Mouse (Mus musculus): ENCODE measurements around the gene Rasgrf2. TPM values are rescaled to one million over a fixed set of nuclear protein-coding genes. Genes with fewer than 3 reads are reported as not detected.
A peak's percentile ranks its signal among the peaks of the same experiment; 100 is the strongest.

Gene Rasgrf2
- polyA plus RNA-seq, 1 experiment = 73.7 TPM

DNA sequence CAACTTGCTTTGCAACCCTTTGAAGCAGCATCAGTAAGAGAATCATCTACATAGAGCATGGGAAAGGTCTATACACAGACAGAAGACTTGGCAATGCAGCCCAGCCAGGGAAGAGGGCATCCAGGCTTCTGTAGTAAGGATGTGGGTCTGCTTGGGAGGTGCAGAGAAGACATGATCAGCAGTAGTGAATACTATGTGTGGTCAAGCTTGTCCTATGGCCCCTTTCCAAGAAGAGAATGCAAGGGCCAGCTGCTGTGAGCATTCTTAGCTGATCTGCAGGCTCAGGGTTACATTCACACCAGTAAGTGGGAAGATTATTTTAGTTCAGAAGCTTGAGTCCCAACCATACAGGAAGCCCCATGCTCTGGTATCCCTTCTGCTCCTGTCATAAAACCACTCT is 175.0 kb downstream of the Rasgrf2 start:
- no peak for DNase-seq (ENCODE audit: extremely low spot score in 1 of 2, low spot score in 1 of 2)

DNA sequence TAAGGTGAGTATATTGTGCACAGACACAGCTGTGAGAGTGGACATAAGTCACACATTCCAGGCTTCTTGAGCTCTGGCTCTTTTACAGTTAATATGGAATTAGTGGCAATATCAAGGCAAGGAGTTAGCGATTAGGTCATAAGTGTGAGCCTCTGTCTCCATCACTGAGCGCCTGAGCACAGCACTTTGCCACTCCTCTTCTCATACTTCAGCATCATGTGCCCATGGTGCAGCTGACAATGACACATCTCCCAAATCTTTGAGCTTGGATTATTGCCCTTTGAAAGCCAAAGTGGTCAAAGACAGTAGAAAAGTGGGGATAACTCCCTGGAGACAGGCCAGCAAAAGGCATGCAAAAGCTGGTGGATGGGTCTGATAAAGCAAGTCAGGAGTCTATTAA is 175.8 kb downstream of the Rasgrf2 start:
- no peak for DNase-seq (ENCODE audit: extremely low spot score in 1 of 2, low spot score in 1 of 2)

DNA sequence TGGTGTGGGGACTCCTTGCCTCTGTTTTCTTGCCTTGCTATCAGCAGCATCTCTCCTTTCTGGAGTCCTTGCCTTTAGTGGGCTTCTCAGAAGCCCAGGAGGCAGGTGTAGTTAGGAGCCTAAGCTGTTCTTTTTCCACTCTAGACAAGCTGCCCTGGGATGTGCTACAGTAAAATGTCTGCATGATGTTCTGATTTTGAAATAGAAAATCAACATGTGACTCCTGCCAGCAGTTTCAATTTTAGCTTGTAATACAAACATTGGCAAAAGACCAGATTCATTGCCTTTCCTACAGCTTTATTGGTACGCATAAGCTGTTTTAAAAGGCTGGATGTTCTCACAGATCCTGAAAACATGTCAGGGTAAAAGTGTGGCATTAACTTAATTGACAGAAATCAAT is 176.3 kb downstream of the Rasgrf2 start:
- DNase-seq (ENCODE audit: extremely low spot score in 1 of 2, low spot score in 1 of 2) = peak; percentile 28 to 62

DNA sequence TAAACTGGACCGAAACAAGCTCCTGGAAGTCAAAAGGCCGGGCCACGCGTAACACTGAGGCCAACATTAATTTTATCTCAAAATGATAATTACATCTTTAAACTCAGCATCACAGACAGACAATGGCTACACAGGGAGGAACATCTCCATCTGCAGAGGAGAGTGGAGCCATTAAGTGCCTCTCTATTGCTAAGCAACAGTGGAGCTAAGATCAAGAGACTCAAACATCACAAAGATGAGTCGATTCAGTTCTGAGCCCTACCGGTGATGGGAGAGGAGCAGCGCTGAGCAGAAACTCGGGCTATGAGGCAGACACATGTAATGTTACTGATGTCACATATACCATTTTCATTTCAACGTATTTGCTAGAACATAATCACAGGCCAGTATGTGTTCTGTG is 191.3 kb downstream of the Rasgrf2 start:
- DNase-seq (ENCODE audit: extremely low spot score in 1 of 2, low spot score in 1 of 2) = no peak

DNA sequence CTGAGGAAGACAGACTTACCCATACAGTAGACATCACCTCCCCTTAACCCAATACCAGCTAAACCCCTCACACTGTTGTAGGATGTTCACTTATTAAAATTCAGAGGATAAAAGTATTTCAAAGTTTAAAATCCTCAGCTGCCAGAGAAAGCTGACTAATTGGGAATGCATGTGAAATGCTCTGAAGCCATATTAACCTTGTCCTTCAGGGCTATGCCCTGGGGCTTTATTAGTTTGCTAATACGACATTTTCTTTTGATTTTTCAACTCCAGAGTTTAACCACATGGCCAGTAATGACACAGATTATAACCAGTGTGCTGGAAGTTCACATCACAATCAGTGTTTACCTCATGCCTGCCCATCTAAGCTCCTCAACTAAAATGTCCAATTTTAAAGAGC is 192.6 kb downstream of the Rasgrf2 start:
- DNase-seq (ENCODE audit: extremely low spot score in 1 of 2, low spot score in 1 of 2) = no peak

DNA sequence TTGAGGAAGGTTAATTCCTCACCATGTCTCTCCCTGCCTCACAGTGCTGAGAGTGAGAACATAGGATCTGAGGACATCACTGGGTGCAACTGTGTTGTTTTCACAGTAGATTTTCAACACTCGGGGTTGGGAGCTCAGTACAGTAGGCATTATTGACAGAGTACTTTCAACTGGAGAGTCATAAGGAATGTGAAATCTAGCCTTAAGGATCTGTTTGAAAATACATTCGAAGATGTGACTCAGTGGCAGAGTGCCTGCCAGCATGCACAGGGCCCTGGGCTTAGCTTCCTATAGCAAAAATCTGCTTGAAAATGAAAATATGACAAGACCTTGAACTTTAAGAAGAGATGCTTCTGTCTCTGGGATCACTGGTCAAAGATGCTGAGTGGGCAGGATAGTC is 194.2 kb downstream of the Rasgrf2 start:
- DNase-seq (ENCODE audit: extremely low spot score in 1 of 2, low spot score in 1 of 2) = no peak

DNA sequence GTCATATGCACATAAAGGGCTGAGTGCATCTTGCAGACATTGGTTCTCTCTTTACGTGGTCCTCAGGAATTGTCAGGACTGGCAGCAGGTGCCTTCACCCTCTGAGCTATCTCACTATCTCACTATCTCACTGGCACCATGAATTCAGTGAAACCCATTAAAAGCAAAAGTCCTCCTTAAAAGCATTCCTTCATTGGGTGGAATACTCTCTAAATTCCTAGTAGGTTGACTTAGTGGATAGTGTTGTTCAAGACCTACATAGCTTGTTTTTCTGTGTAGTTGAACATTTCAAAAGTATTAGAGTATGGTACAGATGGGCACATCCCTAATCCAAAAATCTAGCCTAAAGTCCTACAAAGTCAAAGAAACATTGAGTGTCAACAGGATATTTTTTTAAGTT is 199.3 kb downstream of the Rasgrf2 start:
- DNase-seq (ENCODE audit: extremely low spot score in 1 of 2, low spot score in 1 of 2) = no peak

DNA sequence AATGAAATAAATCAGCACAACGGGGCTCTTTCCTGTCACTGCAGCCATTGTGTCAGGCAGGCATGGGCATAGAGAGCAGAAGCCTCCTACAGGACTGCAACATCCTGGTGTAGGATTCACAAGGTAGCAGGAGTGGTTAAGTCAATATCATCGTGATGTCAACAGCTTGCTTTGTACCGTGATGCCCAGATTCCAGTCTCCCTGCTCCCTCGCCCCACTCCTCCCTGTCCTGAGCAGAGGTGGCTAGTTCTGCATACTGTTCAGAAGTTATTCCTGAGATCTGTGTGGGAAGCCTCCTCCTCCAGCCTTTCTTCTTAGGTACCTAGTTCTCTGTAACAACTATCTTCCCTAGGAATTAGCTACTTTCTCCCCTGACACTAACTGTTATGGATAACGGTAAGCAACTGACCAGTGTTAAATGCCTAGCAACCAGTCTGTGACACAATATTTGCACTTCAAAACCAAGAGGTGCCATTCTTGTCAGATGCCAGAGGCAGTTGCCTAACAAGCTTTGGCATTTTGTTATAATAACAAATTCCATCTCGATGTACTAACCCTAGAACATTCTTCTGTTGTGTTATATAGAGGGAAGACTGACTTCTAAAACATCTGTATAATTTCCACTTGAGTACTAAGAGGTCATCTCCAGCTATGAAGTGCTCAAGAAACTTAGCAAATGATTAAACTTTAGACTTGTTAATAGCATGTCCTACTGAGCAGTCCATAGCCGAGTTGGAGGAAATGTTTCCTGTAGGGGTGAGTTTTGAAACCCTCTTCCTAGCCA is 201.3 kb downstream of the Rasgrf2 start:
- DNase-seq (ENCODE audit: extremely low spot score in 1 of 2, low spot score in 1 of 2) = no peak

DNA sequence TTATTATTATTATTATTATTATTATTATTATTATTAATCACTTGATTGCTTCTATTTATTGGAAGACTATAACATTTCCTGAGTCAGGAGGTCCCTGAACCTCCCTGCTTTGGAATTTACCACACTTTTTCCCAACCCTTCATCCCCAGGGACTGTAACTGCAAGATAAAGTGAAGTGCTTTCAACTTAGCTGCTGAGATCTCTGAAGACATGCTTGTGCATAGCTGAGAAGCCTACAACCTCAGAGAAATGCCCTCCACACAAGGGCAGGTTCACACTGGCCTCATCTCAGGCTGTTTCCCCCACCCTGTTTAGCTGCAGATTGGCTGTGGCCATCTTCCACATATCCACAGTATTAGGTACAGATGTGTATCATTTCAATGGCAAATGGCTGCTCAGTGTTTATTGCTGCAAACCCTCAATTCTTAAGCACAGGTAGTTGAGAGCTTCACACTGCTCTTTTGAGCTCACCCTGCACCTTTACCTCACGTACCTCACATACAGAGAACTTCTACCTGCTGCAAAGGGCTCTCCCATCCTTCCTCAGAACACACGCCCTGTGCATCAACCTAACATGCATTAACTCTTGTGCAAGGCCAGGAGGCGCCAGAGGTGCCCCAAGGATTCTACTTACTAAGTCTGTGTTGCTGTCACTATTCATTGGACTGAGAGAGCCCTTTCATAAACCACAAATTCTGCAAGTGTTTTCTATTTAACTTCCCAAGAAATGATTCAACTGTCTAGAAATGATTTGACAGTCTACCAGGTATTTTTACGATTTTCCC is 202.7 kb downstream of the Rasgrf2 start:
- no peak for DNase-seq (ENCODE audit: extremely low spot score in 1 of 2, low spot score in 1 of 2)

DNA sequence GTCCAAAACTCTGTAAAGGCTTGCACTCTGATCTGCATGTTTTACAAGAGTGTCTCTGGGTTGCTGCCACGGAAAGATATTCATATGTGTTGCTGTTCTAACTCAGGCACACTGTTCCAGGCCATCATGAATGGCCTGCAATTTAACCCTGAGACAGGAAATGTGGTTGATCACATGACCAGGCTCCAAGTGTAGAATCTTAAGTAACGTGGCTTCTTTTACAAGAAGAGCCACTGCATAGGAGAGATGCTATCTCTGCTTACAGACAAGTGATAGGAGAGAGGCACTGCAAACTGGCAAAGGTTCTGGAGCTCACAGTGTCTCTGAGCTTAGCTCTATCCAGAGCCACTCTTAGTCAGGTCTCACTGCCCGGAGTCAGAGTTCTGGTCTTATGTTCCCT is 210.4 kb downstream of the Rasgrf2 start:
- no peak for DNase-seq (ENCODE audit: extremely low spot score in 1 of 2, low spot score in 1 of 2)

DNA sequence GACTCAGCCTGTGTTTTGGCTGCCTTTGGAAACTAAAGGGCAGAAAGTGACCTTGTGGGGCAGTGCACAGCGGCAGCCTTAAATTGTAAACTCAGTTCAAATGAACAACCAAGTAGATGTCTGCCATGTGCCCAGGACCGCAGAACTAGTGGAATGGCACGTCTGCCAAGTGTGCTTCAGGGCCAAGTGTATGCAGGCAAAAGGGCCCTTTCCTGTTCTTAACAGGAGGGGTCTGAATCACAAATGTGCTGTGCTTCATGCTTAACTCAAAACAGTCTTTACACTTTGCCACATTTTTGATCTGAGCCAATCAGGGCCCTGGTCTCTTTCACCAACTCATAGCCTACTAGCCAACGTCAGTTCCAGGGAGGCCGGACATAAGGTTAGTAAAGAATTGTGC is 212.7 kb downstream of the Rasgrf2 start:
- no peak for DNase-seq (ENCODE audit: extremely low spot score in 1 of 2, low spot score in 1 of 2)

DNA sequence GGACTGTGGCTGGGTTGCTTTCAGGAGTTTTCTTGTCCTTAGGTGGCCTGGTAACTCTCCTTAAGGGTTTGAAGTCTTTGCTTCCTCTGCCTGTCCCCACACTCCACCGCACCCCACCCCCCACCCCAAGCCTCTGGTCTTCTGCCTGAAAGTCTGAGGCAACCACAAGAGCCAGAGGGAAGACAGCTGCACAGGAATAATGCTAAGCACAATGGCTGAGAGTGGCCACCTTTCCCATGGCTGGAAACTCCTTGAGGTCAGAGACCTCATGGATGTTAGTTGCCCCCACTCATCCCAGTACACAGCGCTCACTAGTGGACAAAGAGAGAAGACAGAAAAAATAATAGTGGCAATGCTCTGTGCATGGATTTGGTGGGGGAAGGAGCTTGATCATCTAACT is 213.6 kb downstream of the Rasgrf2 start:
- DNase-seq (ENCODE audit: extremely low spot score in 1 of 2, low spot score in 1 of 2) = no peak

DNA sequence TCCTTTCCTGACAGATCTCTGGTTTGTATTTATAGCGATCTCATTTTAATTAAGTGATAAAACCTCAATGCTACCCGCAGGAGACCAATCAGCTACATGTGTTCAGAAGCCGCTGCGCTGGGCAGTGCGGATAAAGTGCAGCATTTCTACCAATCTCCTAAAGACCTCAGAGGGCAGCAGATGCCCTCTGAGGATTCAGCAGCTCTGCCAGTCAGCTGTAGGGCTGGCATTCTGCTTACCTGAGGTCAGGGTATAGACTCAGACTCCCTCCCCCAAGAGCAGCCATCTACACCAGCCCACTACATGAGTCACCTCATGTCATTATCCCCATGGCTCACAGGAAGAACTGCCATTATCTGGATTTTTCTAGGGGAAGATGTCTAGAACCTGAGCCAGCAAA is 215.1 kb downstream of the Rasgrf2 start:
- no peak for DNase-seq (ENCODE audit: extremely low spot score in 1 of 2, low spot score in 1 of 2)

DNA sequence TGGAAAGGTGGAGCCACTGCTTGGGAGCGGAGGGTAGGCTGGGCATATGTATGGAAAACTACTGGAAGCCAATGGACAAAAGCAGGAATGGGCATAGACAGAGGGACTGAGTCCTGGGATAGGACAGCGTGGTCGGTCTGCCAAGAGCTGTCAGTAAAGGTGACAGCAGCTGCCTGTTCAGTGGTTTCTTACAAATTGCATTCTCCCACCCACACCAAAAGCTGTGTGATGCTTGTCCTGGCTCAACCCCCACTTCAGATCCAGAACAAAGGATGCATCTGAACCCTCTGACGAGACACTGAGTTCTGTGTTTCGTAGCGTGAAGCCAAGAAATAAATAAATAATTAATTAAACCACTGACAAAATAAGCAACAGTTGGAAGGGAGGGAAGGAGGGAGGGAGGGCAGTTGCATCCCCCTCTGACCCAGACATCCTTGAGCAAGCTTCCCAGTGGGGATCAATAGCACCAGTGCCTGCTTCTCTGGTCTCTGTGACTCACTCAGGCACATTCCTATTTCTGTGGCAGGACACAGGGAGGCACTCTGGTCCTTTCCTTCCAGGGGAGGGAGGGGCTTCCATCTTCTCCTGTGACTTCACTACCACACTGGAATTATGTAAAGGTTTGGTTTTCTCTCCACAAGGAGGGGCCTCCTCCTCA is 215.7 kb downstream of the Rasgrf2 start:
- DNase-seq (ENCODE audit: extremely low spot score in 1 of 2, low spot score in 1 of 2) = peak; percentile 36 to 59

DNA sequence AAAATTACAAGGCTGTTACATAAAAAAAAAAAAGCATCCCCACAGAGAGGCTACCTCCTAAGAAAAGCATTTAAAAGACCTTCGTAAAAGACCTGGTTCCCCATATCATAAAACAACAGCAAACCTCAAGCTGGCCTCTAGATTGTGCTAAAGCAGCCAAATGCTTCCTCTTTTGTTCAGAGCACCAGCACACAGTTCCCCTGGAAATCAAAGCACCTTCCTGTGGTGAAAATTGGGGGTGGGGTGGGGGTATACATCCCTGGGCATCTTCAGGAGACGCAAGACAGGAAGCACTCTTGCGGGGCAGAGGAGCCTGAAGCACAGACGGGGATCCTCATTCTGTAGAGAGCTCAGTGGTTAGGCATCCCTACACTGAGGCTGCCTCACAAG is 216.3 kb downstream of the Rasgrf2 start:
- DNase-seq (ENCODE audit: extremely low spot score in 1 of 2, low spot score in 1 of 2) = no peak

DNA sequence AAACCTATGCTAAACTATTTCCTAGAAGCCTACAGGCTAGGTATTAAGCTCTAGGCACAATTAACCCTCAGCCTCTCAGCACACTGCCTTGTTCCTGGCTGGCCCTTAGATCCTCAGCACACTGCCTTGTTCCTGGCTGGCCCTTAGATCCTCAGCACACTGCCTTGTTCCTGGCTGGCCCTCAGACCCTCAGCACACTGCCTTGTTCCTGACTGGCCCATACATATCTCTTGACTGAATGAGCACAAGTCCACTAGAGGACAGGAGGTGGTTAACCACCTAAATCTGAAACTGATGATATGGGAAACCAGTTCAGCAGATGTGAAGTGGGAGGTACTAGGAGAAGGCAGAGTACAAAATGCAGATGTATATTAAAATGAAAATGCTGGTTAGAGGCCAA is 219.8 kb downstream of the Rasgrf2 start:
- DNase-seq (ENCODE audit: extremely low spot score in 1 of 2, low spot score in 1 of 2) = no peak

DNA sequence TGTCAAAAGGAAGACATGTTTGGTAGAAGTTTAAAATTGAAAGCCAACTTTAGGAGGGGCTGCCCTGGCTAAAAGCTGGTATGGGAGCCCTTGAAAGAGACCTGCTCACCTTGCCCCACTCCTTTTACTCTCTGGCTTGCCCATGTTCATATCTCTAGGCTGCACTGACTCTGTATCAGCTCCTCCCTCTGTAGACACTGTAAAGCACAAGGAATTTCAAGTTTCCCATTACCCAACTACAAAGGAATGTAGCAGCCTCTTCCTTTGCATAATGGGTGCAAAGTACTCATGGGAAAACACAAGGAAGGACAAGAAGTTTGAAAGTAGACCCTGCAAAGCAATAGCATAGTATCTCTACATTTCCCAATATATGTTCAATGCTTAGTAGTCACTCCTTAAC is 220.2 kb downstream of the Rasgrf2 start:
- DNase-seq (ENCODE audit: extremely low spot score in 1 of 2, low spot score in 1 of 2) = no peak

DNA sequence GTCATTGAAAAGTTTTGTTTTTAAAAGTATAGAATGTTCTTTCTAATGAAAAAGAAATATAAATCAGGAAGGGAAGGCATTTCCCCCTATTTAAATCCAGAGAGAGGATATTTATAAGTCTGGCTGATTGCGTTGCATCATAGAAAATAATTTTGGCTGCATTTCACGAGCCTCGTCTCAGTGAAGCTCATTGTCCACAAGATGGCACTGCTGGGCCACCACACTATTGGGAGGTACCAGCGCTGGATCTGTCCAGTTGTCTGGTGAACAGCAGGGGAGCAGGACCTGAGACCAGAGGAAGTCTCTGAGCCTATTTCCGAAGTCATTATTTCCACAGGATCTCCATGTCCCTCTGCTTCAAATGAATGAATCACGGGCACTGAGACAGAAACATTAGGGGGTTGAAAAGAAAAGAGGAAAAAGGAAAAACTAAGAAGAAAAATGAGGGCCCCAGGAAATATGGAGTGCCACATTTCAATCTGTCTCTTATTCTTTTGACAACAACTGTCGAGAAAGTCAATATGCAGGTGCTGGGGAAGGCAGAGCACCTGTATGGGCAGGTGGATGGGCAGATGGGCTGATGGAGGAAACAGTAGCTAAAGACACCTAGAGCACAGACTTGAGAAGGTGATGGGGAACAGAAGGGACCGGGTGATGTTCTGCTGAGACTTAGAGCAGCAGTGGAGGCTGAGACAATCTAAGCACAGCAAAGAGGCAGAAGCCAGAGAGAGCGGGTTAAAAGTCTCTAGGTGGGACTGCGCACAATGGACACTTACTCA is 223.1 kb downstream of the Rasgrf2 start:
- peak; percentile 60 to 92 for DNase-seq (ENCODE audit: extremely low spot score in 1 of 2, low spot score in 1 of 2)

DNA sequence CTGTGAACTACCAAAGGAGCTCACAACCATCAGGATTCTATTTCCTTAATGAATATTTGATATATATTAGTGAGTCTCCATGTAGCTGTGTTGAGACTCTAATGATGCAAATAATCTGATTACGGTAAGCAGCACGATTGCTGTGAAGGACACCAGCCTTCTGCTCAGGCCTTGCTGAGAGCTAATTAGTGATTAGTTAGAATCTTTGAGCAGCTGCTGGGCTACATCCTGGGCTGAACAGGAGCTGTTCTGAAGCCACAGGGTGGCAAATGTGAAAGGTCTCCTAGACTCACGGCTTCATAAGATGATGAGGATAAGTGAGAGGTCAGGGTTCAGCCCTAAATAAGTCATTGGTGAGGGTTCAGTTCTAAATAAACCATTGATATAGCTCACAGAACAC is 225.1 kb downstream of the Rasgrf2 start:
- no peak for DNase-seq (ENCODE audit: extremely low spot score in 1 of 2, low spot score in 1 of 2)

DNA sequence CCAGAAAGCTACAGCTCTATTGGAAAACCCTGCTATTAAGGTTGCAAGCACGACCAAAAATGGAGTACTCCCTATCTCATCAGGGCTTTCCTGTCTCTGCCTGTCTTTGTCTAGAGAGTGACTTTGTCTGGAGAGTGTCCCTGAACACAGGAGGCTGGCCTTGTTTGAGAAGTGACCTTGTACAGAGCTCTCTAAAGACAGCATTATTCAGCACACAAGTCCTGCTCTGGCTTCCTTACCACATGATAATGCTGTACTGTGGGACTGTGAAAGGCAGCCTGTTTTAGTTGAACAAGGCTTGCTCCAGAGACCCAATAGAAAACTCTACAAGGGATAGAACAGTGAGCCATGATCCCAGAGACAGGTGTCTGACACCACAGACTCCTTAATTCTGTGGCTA is 235.0 kb downstream of the Rasgrf2 start:
- no peak for DNase-seq (ENCODE audit: extremely low spot score in 1 of 2, low spot score in 1 of 2)

DNA sequence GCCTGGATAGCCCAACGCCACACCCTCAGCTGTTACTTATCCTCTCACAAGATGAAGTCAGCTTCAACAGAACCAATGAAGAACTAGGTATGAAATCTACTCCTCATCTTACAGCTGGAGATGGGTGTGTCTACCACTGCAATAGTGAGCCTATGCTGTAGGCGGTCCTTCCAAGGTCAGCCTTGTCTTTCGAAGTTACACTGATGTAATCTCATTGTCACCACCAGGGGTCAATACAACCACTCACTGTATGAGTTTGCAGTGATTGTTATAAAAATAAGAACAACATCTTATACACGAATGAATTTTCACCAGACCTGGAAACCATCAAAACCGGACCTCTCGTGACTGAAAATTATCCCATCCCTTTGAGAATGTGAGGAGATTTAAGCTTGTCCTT is 238.3 kb downstream of the Rasgrf2 start:
- DNase-seq (ENCODE audit: extremely low spot score in 1 of 2, low spot score in 1 of 2) = peak in 1 of 2 experiments; percentile 57

All from frontal cortex, adult 2 months (tissue).